Mouse (Mus musculus) liver, embryonic 14.5 days (tissue): ENCODE measurements around the gene Uggt2. TPM values are rescaled to one million over a fixed set of nuclear protein-coding genes. Genes with fewer than 3 reads are reported as not detected.

Experiments
- ATAC-seq: fragments of 200-750 bp; cut with Nextera tagmentation; 2 replicates; pipeline ENCODE4 v1.8.0; 2017; ENCODE audit warnings: moderate number of reproducible peaks, mild to moderate bottlenecking, moderate library complexity; ENCODE audit not compliant: insufficient read depth
- DNase-seq, 3 experiments: peaks; one replicate each; pipeline ENCODE4 v3.0.0-alpha.2; 2012 to 2013; ENCODE audit warnings: low read depth in 3 of 3, low spot score in 3 of 3
- H3K27ac ChIP-seq: fragments of 300-500 bp; sonication (generic); 2 replicates; pipeline ENCODE4 v1.5.1; 2014; ENCODE audit warnings: moderate library complexity, mild to moderate bottlenecking, control low read depth, inconsistent platforms
- H3K27me3 ChIP-seq: fragments of 300-500 bp; sonication (generic); 2 replicates; pipeline ENCODE4 v1.6.1; 2014; ENCODE audit warnings: mild to moderate bottlenecking, low read length, moderate library complexity; ENCODE audit not compliant: control insufficient read depth, insufficient read depth
- H3K36me3 ChIP-seq: fragments of 300-500 bp; sonication (generic); replicated peaks from 2 replicates; pipeline ENCODE4 v1.6.1; 2014; ENCODE audit warnings: low read depth; ENCODE audit not compliant: control insufficient read depth, insufficient read depth
- H3K4me1 ChIP-seq, 2 experiments: fragments of 200-500 bp in 1 of 2; fragments of 300-500 bp in 1 of 2; sonication (generic) in 1 of 2; replicated peaks; 2 replicates each; pipeline ENCODE4 v1.6.1; 2012 to 2014; ENCODE audit warnings: antibody characterized with exemption in 1 of 2, inconsistent platforms in 1 of 2, low read length in 1 of 2; ENCODE audit not compliant: control insufficient read depth in 2 of 2, insufficient read depth in 2 of 2
- H3K4me2 ChIP-seq: fragments of 300-500 bp; sonication (generic); 2 replicates; pipeline ENCODE4 v1.6.1; 2014; ENCODE audit warnings: low read depth, mild to moderate bottlenecking, control low read depth, moderate library complexity
- H3K4me3 ChIP-seq, 2 experiments: fragments of 200-500 bp in 1 of 2; fragments of 300-500 bp in 1 of 2; sonication (generic) in 1 of 2; 2 replicates each; pipeline ENCODE4 v1.5.1; 2012 to 2014; ENCODE audit warnings: low read depth in 2 of 2, low read length in 2 of 2, mild to moderate bottlenecking in 2 of 2, control low read depth in 1 of 2, inconsistent platforms in 1 of 2, moderate library complexity in 1 of 2; ENCODE audit not compliant: insufficient read depth in 1 of 2
- H3K9ac ChIP-seq: fragments of 300-500 bp; sonication (generic); replicated peaks from 2 replicates; pipeline ENCODE4 v1.6.1; 2014; ENCODE audit warnings: mild to moderate bottlenecking, control low read depth, moderate library complexity
- H3K9me3 ChIP-seq: fragments of 300-500 bp; sonication (generic); 2 replicates; pipeline ENCODE4 v1.6.1; 2016; ENCODE audit warnings: low read length, mixed read lengths; ENCODE audit not compliant: control insufficient read depth
- CTCF ChIP-seq: IDR thresholded peaks from 2 replicates; pipeline ENCODE4 v1.5.1; 2016; ENCODE audit warnings: antibody characterized with exemption, low read depth, control low read depth
- EP300 ChIP-seq: IDR thresholded peaks from 2 replicates; pipeline ENCODE4 v1.6.1; 2016; ENCODE audit warnings: antibody characterized with exemption, low read depth
- WGBS: fragments of 180-500 bp; shearing (Covaris S2); extraction: QIAGEN DNeasy Blood & Tissue Kit; methylation state at CpG from one replicate; pipeline ENCODE4 v1.1.7; 2014; ENCODE audit not compliant: insufficient replicate concordance; 5-methylcytosine and 5-hydroxymethylcytosine counted together
- polyA plus RNA-seq, 2 experiments: library from polyadenylated mRNA; depleted of rRNA in 1 of 2; stranded (reverse) in 1 of 2; unstranded in 1 of 2; fragments of >200 nt; fragmentation: Nextera tagmentation in 1 of 2; extraction: Ambion mirVana in 1 of 2; gene quantifications; 2 replicates each; pipeline versions ENCODE4 v1.2.1 to v1.2.3; 2012 to 2014

Gene Uggt2
- polyA plus RNA-seq, 2 experiments, result 1.3 to 1.6 TPM

GRCm38 (mm10) chr14:119037755-119038154 lies 61.5 kb downstream of the Uggt2 start:
- H3K27me3 ChIP-seq, result no peaks in the 10 kb centered on the region
- H3K27ac ChIP-seq, result no peak overlapping the region
- TF ChIP-seq CTCF, result no peak
- TF ChIP-seq EP300, result no peak
- DNase-seq (no peak), ATAC-seq (no peak)
- no peak overlapping the region for H3K9ac ChIP-seq
- no peaks in the 10 kb centered on the region for H3K36me3 ChIP-seq
- no peak overlapping the region for H3K4me2 ChIP-seq
- H3K4me3 ChIP-seq, result no peak overlapping the region
- WGBS, result 59% methylated on average over 3 of the region's 3 CpGs
- H3K4me1 ChIP-seq, result no peaks in the 10 kb centered on the region; a peak in 1 of 4 replicates
- H3K9me3 ChIP-seq, result no peaks in the 10 kb centered on the region

GRCm38 (mm10) chr14:119037076-119037683 lies 62.0 kb downstream of the Uggt2 start:
- H3K36me3 ChIP-seq, result no peaks in the 10 kb centered on the region
- H3K9me3 ChIP-seq, result no peaks in the 10 kb centered on the region
- no peaks in the 10 kb centered on the region for H3K27me3 ChIP-seq
- no peak overlapping the region for H3K9ac ChIP-seq
- DNase-seq (no peak), ATAC-seq (no peak)
- TF ChIP-seq EP300, result no peak
- TF ChIP-seq CTCF, result no peak
- no peaks in the 10 kb centered on the region; a peak in 1 of 4 replicates for H3K4me1 ChIP-seq
- WGBS, result 72% methylated on average over 12 of the region's 12 CpGs
- H3K4me2 ChIP-seq, result no peak overlapping the region
- H3K4me3 ChIP-seq, result no peak overlapping the region
- H3K27ac ChIP-seq, result no peak overlapping the region

GRCm38 (mm10) chr14:119027675-119028253 lies 71.5 kb downstream of the Uggt2 start:
- no peak for DNase-seq
- Histone ChIP-seq H3K4me1 (no peaks in the 10 kb centered on the region), H3K4me2 (no peak overlapping the region), H3K4me3 (no peak overlapping the region), H3K36me3 (no peaks in the 10 kb centered on the region), H3K27ac (no peak overlapping the region), H3K9me3 (no peaks in the 10 kb centered on the region), H3K27me3 (no peaks in the 10 kb centered on the region), H3K9ac (no peak overlapping the region)
- no peak for TF ChIP-seq EP300
- TF ChIP-seq CTCF, result no peak
- ATAC-seq, result no peak
- whole genome bisulfite sequencing, result 52% methylated on average over 2 of the region's 2 CpGs

GRCm38 (mm10) chr14:119027130-119027529 lies 72.1 kb downstream of the Uggt2 start:
- no peak overlapping the region for H3K4me2 ChIP-seq
- peak; percentile 77 for ATAC-seq
- H3K27ac ChIP-seq, result no peak overlapping the region
- H3K9ac ChIP-seq, result no peak overlapping the region
- H3K4me1 ChIP-seq, result no peaks in the 10 kb centered on the region
- WGBS, result 22% methylated on average over 4 of the region's 4 CpGs
- H3K27me3 ChIP-seq, result no peaks in the 10 kb centered on the region
- no peaks in the 10 kb centered on the region for H3K9me3 ChIP-seq
- TF ChIP-seq EP300, result no peak
- peak; percentile 94 for TF ChIP-seq CTCF
- H3K4me3 ChIP-seq, result no peak overlapping the region
- no peaks in the 10 kb centered on the region for H3K36me3 ChIP-seq
- peak; percentile 45 to 52 (median 47) for DNase-seq

- Histone ChIP-seq H3K9me3 (no peaks in the 10 kb centered on the region), H3K4me1 (no peaks in the 10 kb centered on the region), H3K27me3 (no peaks in the 10 kb centered on the region), H3K4me2 (no peak overlapping the region), H3K4me3 (no peak overlapping the region), H3K36me3 (no peaks in the 10 kb centered on the region), H3K27ac (no peak overlapping the region), H3K9ac (no peak overlapping the region)
- ATAC-seq (no peak), DNase-seq (no peak)
- 41% methylated on average over 5 of the region's 5 CpGs for WGBS
- TF ChIP-seq CTCF, result peak; percentile 69
- TF ChIP-seq EP300, result no peak
Measured at GRCm38 (mm10) chr14:119025889-119026288, 73.3 kb downstream of the Uggt2 start.
